Mouse (Mus musculus) lung, embryonic 16.5 days (tissue): Measurements from ENCODE around the gene Kat6b. TPM values are rescaled to one million over a fixed set of nuclear protein-coding genes. Genes with fewer than 3 reads are reported as not detected.

Experiments
- ATAC-seq: fragments of 200-750 bp; cut with Nextera tagmentation; 2 replicates; pipeline ENCODE4 v1.8.0; 2017; ENCODE audit warnings: low read depth, mild to moderate bottlenecking, moderate library complexity
- H3K27ac ChIP-seq: fragments of 300-500 bp; sonication (generic); 2 replicates; pipeline ENCODE4 v1.5.1; 2014; ENCODE audit warnings: mild to moderate bottlenecking, control low read depth, low read length
- H3K27me3 ChIP-seq: fragments of 300-500 bp; sonication (generic); 2 replicates; pipeline ENCODE4 v1.6.1; 2014; ENCODE audit warnings: low read depth, low read length, mixed read lengths; ENCODE audit not compliant: control insufficient read depth, insufficient read depth
- H3K36me3 ChIP-seq: fragments of 300-500 bp; sonication (generic); 2 replicates; pipeline ENCODE4 v1.6.1; 2014; ENCODE audit warnings: low read length; ENCODE audit not compliant: control insufficient read depth, insufficient read depth
- H3K4me1 ChIP-seq: fragments of 300-500 bp; sonication (generic); replicated peaks from 2 replicates; pipeline ENCODE4 v1.6.1; 2014; ENCODE audit warnings: low read length, mixed read lengths; ENCODE audit not compliant: control insufficient read depth, insufficient read depth
- H3K4me2 ChIP-seq: fragments of 300-500 bp; sonication (generic); 2 replicates; pipeline ENCODE4 v1.6.1; 2014; ENCODE audit warnings: low read depth, low read length, control low read depth
- H3K4me3 ChIP-seq: fragments of 300-500 bp; sonication (generic); 2 replicates; pipeline ENCODE4 v1.5.1; 2014; ENCODE audit warnings: mild to moderate bottlenecking, low read length, control low read depth
- H3K9ac ChIP-seq: fragments of 300-500 bp; sonication (generic); 2 replicates; pipeline ENCODE4 v1.6.1; 2014; ENCODE audit warnings: low read length, control low read depth
- H3K9me3 ChIP-seq: fragments of 300-500 bp; sonication (generic); 2 replicates; pipeline ENCODE4 v1.6.1; 2016; ENCODE audit warnings: low read length; ENCODE audit not compliant: control insufficient read depth
- WGBS: fragments of 180-500 bp; shearing (Covaris S2); extraction: QIAGEN DNeasy Blood & Tissue Kit; methylation state at CpG from one replicate; pipeline ENCODE4 v1.1.7; 2014; 5-methylcytosine and 5-hydroxymethylcytosine counted together
- polyA plus RNA-seq: library from polyadenylated mRNA; unstranded; fragments of >200 nt; fragmentation: Nextera tagmentation; extraction: Ambion mirVana; gene quantifications from 2 replicates; pipeline ENCODE4 v1.2.1, GENCODE M21; 2015

Kat6b gene
- polyA plus RNA-seq, 1 experiment from 2014 or later, result 10.5 TPM

DNA sequence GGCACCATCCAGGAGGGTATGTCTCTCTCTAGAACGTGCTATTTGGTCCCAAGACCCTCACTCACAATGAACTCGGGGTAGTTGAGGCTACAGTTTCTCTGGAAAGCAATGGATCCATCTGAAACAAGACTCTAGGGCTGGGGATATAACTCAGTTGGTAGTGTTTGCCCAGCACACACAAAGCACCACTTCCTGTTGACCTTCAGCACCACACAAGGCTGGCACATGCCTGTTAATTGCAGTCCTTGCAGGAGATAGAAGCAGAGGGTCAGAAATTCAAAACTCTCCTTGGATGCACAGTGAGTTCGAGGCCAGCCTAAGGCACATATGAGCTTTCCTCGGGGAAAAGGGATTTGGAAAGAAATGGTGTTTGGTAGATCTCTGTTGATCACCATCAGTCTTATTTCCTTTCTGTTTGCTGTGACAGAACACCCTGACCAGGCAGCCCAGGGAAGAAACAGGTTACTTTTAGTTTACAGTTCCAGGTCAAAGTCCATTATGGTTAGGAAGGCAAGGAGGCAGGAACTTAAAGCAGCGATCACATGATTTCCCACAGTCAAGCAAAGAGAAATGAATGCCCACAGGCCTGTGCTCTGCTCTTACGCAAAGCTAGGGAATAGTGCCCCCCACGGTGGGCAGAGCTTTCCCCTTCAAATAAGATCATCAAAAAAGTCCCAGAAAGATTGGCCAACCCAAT is 25.4 kb upstream of the Kat6b start:
- Histone ChIP-seq H3K4me1 (no peaks in the 10 kb centered on the region), H3K27me3 (no peaks in the 10 kb centered on the region), H3K9ac (no peak overlapping the region), H3K4me2 (no peak overlapping the region), H3K9me3 (no peaks in the 10 kb centered on the region), H3K27ac (no peak overlapping the region), H3K4me3 (no peak overlapping the region), H3K36me3 (no peaks in the 10 kb centered on the region)
- WGBS, result 85% methylated on average over 7 of the region's 7 CpGs
- no peak for ATAC-seq

- no peaks in the 10 kb centered on the region for H3K4me1 ChIP-seq
- ATAC-seq, result no peak
- no peaks in the 10 kb centered on the region for H3K27me3 ChIP-seq
- no peak overlapping the region for H3K4me3 ChIP-seq
- H3K36me3 ChIP-seq, result no peaks in the 10 kb centered on the region
- H3K4me2 ChIP-seq, result no peak overlapping the region
- no peaks in the 10 kb centered on the region for H3K9me3 ChIP-seq
- H3K27ac ChIP-seq, result no peak overlapping the region
- H3K9ac ChIP-seq, result no peak overlapping the region
These were observed 24.7 kb upstream of the Kat6b start for GRCm38 (mm10) chr14:21456526-21456925.

DNA sequence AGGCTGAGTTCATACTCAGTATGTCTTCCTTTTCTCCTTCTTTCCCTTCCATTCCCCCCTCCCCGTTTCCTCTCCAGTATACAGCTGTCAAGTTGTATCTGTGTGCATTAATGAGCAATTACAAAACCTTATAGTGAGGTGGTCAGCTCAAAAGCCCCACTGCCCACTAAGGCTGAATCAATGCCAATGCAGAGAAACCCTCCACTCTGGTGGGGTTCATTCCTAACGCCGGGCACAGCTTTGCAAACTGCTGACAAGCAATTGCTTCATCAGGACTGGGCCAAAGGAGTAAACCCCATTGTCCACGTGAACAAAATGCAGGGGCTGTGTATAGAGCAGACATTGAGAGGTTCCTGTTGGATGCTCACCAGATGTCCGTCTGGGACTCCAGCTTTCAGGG is 23.4 kb upstream of the Kat6b start:
- 71% methylated on average over 5 of the region's 5 CpGs for WGBS
- Histone ChIP-seq H3K9ac (no peak overlapping the region), H3K9me3 (no peaks in the 10 kb centered on the region), H3K4me3 (no peak overlapping the region), H3K4me2 (no peak overlapping the region), H3K36me3 (no peaks in the 10 kb centered on the region), H3K27me3 (no peaks in the 10 kb centered on the region), H3K27ac (no peak overlapping the region), H3K4me1 (no peaks in the 10 kb centered on the region)
- ATAC-seq, result no peak

GRCm38 (mm10) chr14:21458696-21459095 is 22.5 kb upstream of the Kat6b start:
- Histone ChIP-seq H3K4me3 (no peak overlapping the region), H3K9ac (no peak overlapping the region), H3K36me3 (no peaks in the 10 kb centered on the region), H3K9me3 (no peaks in the 10 kb centered on the region), H3K27me3 (no peaks in the 10 kb centered on the region), H3K27ac (no peak overlapping the region), H3K4me1 (no peaks in the 10 kb centered on the region), H3K4me2 (no peak overlapping the region)
- no peak for ATAC-seq
- WGBS, result 77% methylated on average over 7 of the region's 7 CpGs

DNA sequence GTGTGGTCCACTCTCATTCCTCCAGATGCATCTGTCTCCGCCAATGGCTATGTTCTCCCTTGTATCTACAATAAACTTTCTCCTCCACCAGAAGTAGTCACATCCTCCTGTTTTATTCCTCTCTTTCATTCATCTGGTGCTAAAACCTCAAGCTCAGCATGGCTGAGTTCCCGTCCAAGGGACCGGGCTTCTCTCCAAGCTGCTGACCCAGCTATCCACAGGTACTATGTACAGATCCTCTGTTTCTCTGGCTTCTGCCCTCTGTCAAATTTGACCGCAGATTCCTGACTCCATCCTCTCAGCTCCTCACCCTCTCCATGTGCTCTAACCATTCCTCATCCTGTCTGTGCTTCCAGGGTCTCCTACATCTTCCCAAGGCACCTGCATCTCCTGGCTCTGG is 22.1 kb upstream of the Kat6b start:
- no peaks in the 10 kb centered on the region for H3K36me3 ChIP-seq
- H3K9ac ChIP-seq, result no peak overlapping the region
- no peaks in the 10 kb centered on the region for H3K4me1 ChIP-seq
- no peaks in the 10 kb centered on the region for H3K9me3 ChIP-seq
- H3K4me2 ChIP-seq, result no peak overlapping the region
- 85% methylated on average over 4 of the region's 4 CpGs for WGBS
- no peak for ATAC-seq
- no peak overlapping the region for H3K27ac ChIP-seq
- no peak overlapping the region for H3K4me3 ChIP-seq
- H3K27me3 ChIP-seq, result no peaks in the 10 kb centered on the region

DNA sequence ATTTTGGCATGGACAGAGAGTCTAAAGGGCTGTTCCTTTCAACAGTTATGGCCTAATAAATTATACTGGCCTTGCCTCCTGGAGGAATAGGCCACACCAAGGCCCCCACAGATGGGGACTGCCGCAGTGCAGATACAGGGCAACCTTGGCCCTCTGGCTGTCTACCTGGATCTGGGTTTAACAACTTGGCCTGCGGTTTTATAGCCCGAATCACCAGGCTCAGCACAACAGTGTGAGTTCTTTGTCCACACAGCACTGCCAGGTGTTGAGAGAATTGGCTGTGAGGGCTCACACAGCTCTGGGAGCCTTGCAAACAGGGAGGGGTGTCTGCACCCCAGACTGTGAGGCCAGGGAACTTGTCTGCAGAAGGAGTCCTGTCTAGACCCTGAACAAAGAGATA is 18.8 kb upstream of the Kat6b start:
- no peak overlapping the region for H3K4me3 ChIP-seq
- ATAC-seq, result no peak
- H3K9me3 ChIP-seq, result no peaks in the 10 kb centered on the region
- no peaks in the 10 kb centered on the region for H3K27me3 ChIP-seq
- no peaks in the 10 kb centered on the region for H3K4me1 ChIP-seq
- H3K27ac ChIP-seq, result no peak overlapping the region
- no peak overlapping the region for H3K9ac ChIP-seq
- H3K36me3 ChIP-seq, result no peaks in the 10 kb centered on the region
- 85% methylated on average over 3 of the region's 3 CpGs for WGBS
- no peak overlapping the region for H3K4me2 ChIP-seq

DNA sequence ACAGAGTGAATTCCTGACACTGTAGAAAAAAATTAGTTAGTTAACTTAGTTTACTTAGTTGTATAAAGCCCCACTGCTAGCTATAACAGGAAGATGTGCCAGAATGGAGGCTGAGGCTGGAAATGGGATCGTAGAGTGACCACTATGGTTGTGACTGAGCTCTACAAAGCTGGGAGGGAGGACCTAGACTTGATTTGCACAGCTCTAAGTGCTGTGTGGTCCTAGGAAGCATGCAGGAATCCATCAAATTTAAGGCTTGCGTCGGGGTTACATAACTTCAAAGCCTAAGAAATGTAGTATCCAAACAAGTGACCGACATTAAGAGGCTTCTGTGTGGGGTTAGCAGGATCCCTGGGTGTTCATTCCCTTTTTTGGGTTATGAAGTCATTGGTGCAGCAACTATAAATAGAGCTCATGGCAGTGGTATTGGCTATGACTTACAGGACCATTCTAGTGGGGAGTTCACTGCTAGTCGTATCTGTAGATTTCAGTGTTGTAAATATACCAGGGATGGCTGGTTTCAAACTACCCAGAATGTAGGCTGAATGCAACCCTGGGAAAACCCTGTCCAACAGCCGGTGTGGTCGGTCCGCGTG is 18.0 kb upstream of the Kat6b start:
- H3K27me3 ChIP-seq, result no peaks in the 10 kb centered on the region
- H3K27ac ChIP-seq, result no peak overlapping the region
- H3K9ac ChIP-seq, result no peak overlapping the region
- H3K4me1 ChIP-seq, result no peaks in the 10 kb centered on the region
- no peaks in the 10 kb centered on the region for H3K36me3 ChIP-seq
- 74% methylated on average over 9 of the region's 9 CpGs for WGBS
- H3K4me2 ChIP-seq, result no peak overlapping the region
- no peaks in the 10 kb centered on the region for H3K9me3 ChIP-seq
- ATAC-seq, result no peak
- no peak overlapping the region for H3K4me3 ChIP-seq

- H3K9ac ChIP-seq, result no peak overlapping the region
- H3K9me3 ChIP-seq, result no peaks in the 10 kb centered on the region
- no peak overlapping the region for H3K27ac ChIP-seq
- no peak for ATAC-seq
- H3K27me3 ChIP-seq, result no peaks in the 10 kb centered on the region
- no peaks in the 10 kb centered on the region for H3K4me1 ChIP-seq
- 72% methylated on average over 5 of the region's 5 CpGs for WGBS
- H3K4me2 ChIP-seq, result no peak overlapping the region
- no peak overlapping the region for H3K4me3 ChIP-seq
- H3K36me3 ChIP-seq, result no peaks in the 10 kb centered on the region
These were observed 10.8 kb upstream of the Kat6b start for GRCm38 (mm10) chr14:21470386-21470785.

DNA sequence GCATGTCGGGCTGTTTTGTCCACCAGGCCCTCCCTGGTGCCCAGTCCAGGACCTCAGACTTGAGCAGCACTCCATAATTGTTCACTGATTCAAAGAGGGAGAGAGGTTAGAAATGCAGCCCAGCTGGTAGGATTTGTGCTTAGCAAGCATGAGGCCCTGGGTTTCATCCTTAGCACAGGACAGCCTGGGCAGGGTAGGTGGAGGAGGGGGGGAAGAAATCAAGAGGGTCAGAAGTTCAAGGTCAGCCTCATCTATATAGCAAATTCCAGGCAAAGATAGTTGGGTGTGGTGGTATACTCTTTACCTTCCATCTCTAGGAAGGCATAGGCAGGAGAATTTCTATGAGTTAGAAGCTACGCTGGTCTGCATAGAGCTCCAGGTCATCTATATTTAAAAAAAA is 9.3 kb upstream of the Kat6b start:
- no peaks in the 10 kb centered on the region for H3K27me3 ChIP-seq
- no peak overlapping the region for H3K9ac ChIP-seq
- no peaks in the 10 kb centered on the region for H3K4me1 ChIP-seq
- H3K4me2 ChIP-seq, result no peak overlapping the region
- no peak overlapping the region for H3K4me3 ChIP-seq
- no peaks in the 10 kb centered on the region for H3K9me3 ChIP-seq
- H3K36me3 ChIP-seq, result no peaks in the 10 kb centered on the region
- H3K27ac ChIP-seq, result no peak overlapping the region
- WGBS, result 94% methylated on average over 2 of the region's 2 CpGs
- no peak for ATAC-seq
